Mouse (Mus musculus): Measurements from ENCODE around the gene Zfp791. TPM values are rescaled to one million over a fixed set of nuclear protein-coding genes. Genes with fewer than 3 reads are reported as not detected.

Gene Zfp791
- 6.6 TPM for polyA plus RNA-seq (2015; fragmentation: Illumina TruSeq; extraction: RNeasy Lipid Tissue Mini Kit (QIAGEN cat#74804); ENCODE audit: low read depth, low replicate concordance)

GRCm38 (mm10) chr8:85122995-85123394, at the start of gene Zfp791:
Gene Zfp791 (minus strand): TSS chr8:85123095.

GRCm38 (mm10) chr8:85151624-85152023, 28.7 kb upstream of the Zfp791 start, which contains the start of gene Cks1brt:
Gene Cks1brt (plus strand): TSS chr8:85151924.

GRCm38 (mm10) chr8:85083108-85083813, 39.6 kb downstream of the Zfp791 start, which contains the start of gene Man2b1:
Gene Man2b1 (plus strand): TSS chr8:85083270.

GRCm38 (mm10) chr8:85081216-85081555, 41.7 kb downstream of the Zfp791 start, which contains the start of gene Wdr83:
Gene Wdr83 (minus strand): TSS chr8:85081306.

GRCm38 (mm10) chr8:85080532-85081215, 42.2 kb downstream of the Zfp791 start, which contains the start of gene Wdr83os:
Gene Wdr83os (plus strand): TSS chr8:85080740.

GRCm38 (mm10) chr8:85071514-85072281, 51.2 kb downstream of the Zfp791 start, which contains the start of gene Dhps:
Gene Dhps (plus strand): TSS chr8:85071757.

GRCm38 (mm10) chr8:85067982-85068381, 54.9 kb downstream of the Zfp791 start, which contains the start of gene Gm5741:
Gene Gm5741 (minus strand): TSS chr8:85067982.

GRCm38 (mm10) chr8:85059879-85060616, 62.8 kb downstream of the Zfp791 start, which contains the start of gene Fbxw9:
Gene Fbxw9 (plus strand): TSS chr8:85060055.

Other genes with a start within 250 kb of the Zfp791 start
- gene Gcdh, start 229.2 kb downstream of the Zfp791 start, polyA plus RNA-seq (2015; fragmentation: Illumina TruSeq; extraction: RNeasy Lipid Tissue Mini Kit (QIAGEN cat#74804); ENCODE audit: low read depth, low replicate concordance): 39.4 TPM
- not detected for gene Klf1, start 221.2 kb downstream of the Zfp791 start, polyA plus RNA-seq (2015; fragmentation: Illumina TruSeq; extraction: RNeasy Lipid Tissue Mini Kit (QIAGEN cat#74804); ENCODE audit: low read depth, low replicate concordance)
- gene Dnase2a, start 214.5 kb downstream of the Zfp791 start, polyA plus RNA-seq (2015; fragmentation: Illumina TruSeq; extraction: RNeasy Lipid Tissue Mini Kit (QIAGEN cat#74804); ENCODE audit: low read depth, low replicate concordance): 5.7 TPM
- gene Mast1, start 185.7 kb downstream of the Zfp791 start, polyA plus RNA-seq (2015; fragmentation: Illumina TruSeq; extraction: RNeasy Lipid Tissue Mini Kit (QIAGEN cat#74804); ENCODE audit: low read depth, low replicate concordance): 44.7 TPM
- 1.1 TPM for gene Rtbdn, start 176.1 kb downstream of the Zfp791 start, polyA plus RNA-seq (2015; fragmentation: Illumina TruSeq; extraction: RNeasy Lipid Tissue Mini Kit (QIAGEN cat#74804); ENCODE audit: low read depth, low replicate concordance)
- gene Gm49661, start 153.7 kb downstream of the Zfp791 start, polyA plus RNA-seq (2015; fragmentation: Illumina TruSeq; extraction: RNeasy Lipid Tissue Mini Kit (QIAGEN cat#74804); ENCODE audit: low read depth, low replicate concordance): not detected
- gene Prdx2, start 153.5 kb downstream of the Zfp791 start, polyA plus RNA-seq (2015; fragmentation: Illumina TruSeq; extraction: RNeasy Lipid Tissue Mini Kit (QIAGEN cat#74804); ENCODE audit: low read depth, low replicate concordance): 473 TPM
- gene Rnaseh2a, start 153.3 kb downstream of the Zfp791 start, polyA plus RNA-seq (2015; fragmentation: Illumina TruSeq; extraction: RNeasy Lipid Tissue Mini Kit (QIAGEN cat#74804); ENCODE audit: low read depth, low replicate concordance): 42.3 TPM
- gene Junb, start 144.4 kb downstream of the Zfp791 start, polyA plus RNA-seq (2015; fragmentation: Illumina TruSeq; extraction: RNeasy Lipid Tissue Mini Kit (QIAGEN cat#74804); ENCODE audit: low read depth, low replicate concordance): 57.7 TPM
- 10.3 TPM for gene Hook2, start 132.5 kb downstream of the Zfp791 start, polyA plus RNA-seq (2015; fragmentation: Illumina TruSeq; extraction: RNeasy Lipid Tissue Mini Kit (QIAGEN cat#74804); ENCODE audit: low read depth, low replicate concordance)
- not detected for gene Best2, start 108.6 kb downstream of the Zfp791 start, polyA plus RNA-seq (2015; fragmentation: Illumina TruSeq; extraction: RNeasy Lipid Tissue Mini Kit (QIAGEN cat#74804); ENCODE audit: low read depth, low replicate concordance)
- gene Asna1, start 97.8 kb downstream of the Zfp791 start, polyA plus RNA-seq (2015; fragmentation: Illumina TruSeq; extraction: RNeasy Lipid Tissue Mini Kit (QIAGEN cat#74804); ENCODE audit: low read depth, low replicate concordance): 210 TPM
- gene Trir, start 96.3 kb downstream of the Zfp791 start, polyA plus RNA-seq (2015; fragmentation: Illumina TruSeq; extraction: RNeasy Lipid Tissue Mini Kit (QIAGEN cat#74804); ENCODE audit: low read depth, low replicate concordance): 98.7 TPM
- gene Tnpo2, start 86.2 kb downstream of the Zfp791 start, polyA plus RNA-seq (2015; fragmentation: Illumina TruSeq; extraction: RNeasy Lipid Tissue Mini Kit (QIAGEN cat#74804); ENCODE audit: low read depth, low replicate concordance): 86.8 TPM
- 19.6 TPM for gene Fbxw9, start 63.0 kb downstream of the Zfp791 start, polyA plus RNA-seq (2015; fragmentation: Illumina TruSeq; extraction: RNeasy Lipid Tissue Mini Kit (QIAGEN cat#74804); ENCODE audit: low read depth, low replicate concordance)
- 7.4 TPM for gene Gm5741, start 55.1 kb downstream of the Zfp791 start, polyA plus RNA-seq (2015; fragmentation: Illumina TruSeq; extraction: RNeasy Lipid Tissue Mini Kit (QIAGEN cat#74804); ENCODE audit: low read depth, low replicate concordance)
- gene Dhps, start 51.3 kb downstream of the Zfp791 start, polyA plus RNA-seq (2015; fragmentation: Illumina TruSeq; extraction: RNeasy Lipid Tissue Mini Kit (QIAGEN cat#74804); ENCODE audit: low read depth, low replicate concordance): 80.6 TPM
- gene Wdr83os, start 42.4 kb downstream of the Zfp791 start, polyA plus RNA-seq (2015; fragmentation: Illumina TruSeq; extraction: RNeasy Lipid Tissue Mini Kit (QIAGEN cat#74804); ENCODE audit: low read depth, low replicate concordance): 86.9 TPM
- gene Wdr83, start 41.8 kb downstream of the Zfp791 start, polyA plus RNA-seq (2015; fragmentation: Illumina TruSeq; extraction: RNeasy Lipid Tissue Mini Kit (QIAGEN cat#74804); ENCODE audit: low read depth, low replicate concordance): 34.9 TPM
- 29.5 TPM for gene Man2b1, start 39.8 kb downstream of the Zfp791 start, polyA plus RNA-seq (2015; fragmentation: Illumina TruSeq; extraction: RNeasy Lipid Tissue Mini Kit (QIAGEN cat#74804); ENCODE audit: low read depth, low replicate concordance)
- gene Cks1brt, start 28.8 kb upstream of the Zfp791 start, polyA plus RNA-seq (2015; fragmentation: Illumina TruSeq; extraction: RNeasy Lipid Tissue Mini Kit (QIAGEN cat#74804); ENCODE audit: low read depth, low replicate concordance): not detected
- not detected for gene Olfr371, start 102.9 kb upstream of the Zfp791 start, polyA plus RNA-seq (2015; fragmentation: Illumina TruSeq; extraction: RNeasy Lipid Tissue Mini Kit (QIAGEN cat#74804); ENCODE audit: low read depth, low replicate concordance)
- 45.2 TPM for gene Orc6, start 176.5 kb upstream of the Zfp791 start, polyA plus RNA-seq (2015; fragmentation: Illumina TruSeq; extraction: RNeasy Lipid Tissue Mini Kit (QIAGEN cat#74804); ENCODE audit: low read depth, low replicate concordance)
- 169 TPM for gene Vps35, start 176.7 kb upstream of the Zfp791 start, polyA plus RNA-seq (2015; fragmentation: Illumina TruSeq; extraction: RNeasy Lipid Tissue Mini Kit (QIAGEN cat#74804); ENCODE audit: low read depth, low replicate concordance)